Mouse (Mus musculus): Measurements from ENCODE around the gene Cggbp1. TPM values are rescaled to one million over a fixed set of nuclear protein-coding genes. Genes with fewer than 3 reads are reported as not detected.
"Not testable (repeated sequence)": the region's sequence is repeated elsewhere in the genome, so short reads cannot be mapped to it uniquely, and the experiment has no call there.

The Cggbp1 gene
- polyA plus RNA-seq, 1 experiment from 2014 or later, result 79.1 TPM

- not testable (repeated sequence) for H3K9me3 ChIP-seq (replicated peaks; ENCODE audit: control insufficient read depth, low read length); H3K36me3 ChIP-seq (ENCODE audit: control insufficient read depth, insufficient read depth, low read length); DNase-seq (ENCODE audit: low spot score); H3K9ac ChIP-seq (ENCODE audit: low read length); H3K4me1 ChIP-seq (ENCODE audit: control insufficient read depth, insufficient read depth, low read length); H3K27me3 ChIP-seq (replicated peaks; ENCODE audit: control insufficient read depth, insufficient read depth, low read length); ATAC-seq; H3K4me2 ChIP-seq (ENCODE audit: low read length); H3K4me3 ChIP-seq (ENCODE audit: low read depth, low read length); H3K27ac ChIP-seq (ENCODE audit: low read depth, low read length)
- 82% methylated on average over 8 of the region's 8 CpGs for WGBS
Observed at GRCm38 (mm10) chr16:64865841-64866240, 14.0 kb downstream of the Cggbp1 start.

- WGBS, result 66% methylated on average over 6 of the region's 6 CpGs
- H3K27me3 ChIP-seq (replicated peaks; ENCODE audit: control insufficient read depth, insufficient read depth, low read length), result no peaks in the 10 kb centered on the region
- no peak overlapping the region for H3K9ac ChIP-seq (ENCODE audit: low read length)
- H3K9me3 ChIP-seq (replicated peaks; ENCODE audit: control insufficient read depth, low read length), result no peaks in the 10 kb centered on the region
- H3K4me1 ChIP-seq (ENCODE audit: control insufficient read depth, insufficient read depth, low read length), result no peaks in the 10 kb centered on the region
- no peak overlapping the region for H3K27ac ChIP-seq (ENCODE audit: low read depth, low read length)
- DNase-seq (ENCODE audit: low spot score) (no peak), ATAC-seq (no peak)
- no peak overlapping the region for H3K4me3 ChIP-seq (ENCODE audit: low read depth, low read length)
- H3K4me2 ChIP-seq (ENCODE audit: low read length), result no peak overlapping the region
- H3K36me3 ChIP-seq (ENCODE audit: control insufficient read depth, insufficient read depth, low read length), result no peaks in the 10 kb centered on the region
Observed at GRCm38 (mm10) chr16:64868613-64869012, 16.8 kb downstream of the Cggbp1 start.

- no peak for ATAC-seq
- no peak for DNase-seq (ENCODE audit: low spot score)
- no peaks in the 10 kb centered on the region for H3K4me1 ChIP-seq (ENCODE audit: control insufficient read depth, insufficient read depth, low read length)
- no peaks in the 10 kb centered on the region for H3K27me3 ChIP-seq (replicated peaks; ENCODE audit: control insufficient read depth, insufficient read depth, low read length)
- no peak overlapping the region for H3K4me2 ChIP-seq (ENCODE audit: low read length)
- no peak overlapping the region for H3K4me3 ChIP-seq (ENCODE audit: low read depth, low read length)
- no peak overlapping the region for H3K27ac ChIP-seq (ENCODE audit: low read depth, low read length)
- no peaks in the 10 kb centered on the region for H3K9me3 ChIP-seq (replicated peaks; ENCODE audit: control insufficient read depth, low read length)
- no peaks in the 10 kb centered on the region for H3K36me3 ChIP-seq (ENCODE audit: control insufficient read depth, insufficient read depth, low read length)
- no peak overlapping the region for H3K9ac ChIP-seq (ENCODE audit: low read length)
- 84% methylated on average over 2 of the region's 2 CpGs for WGBS
Observed at GRCm38 (mm10) chr16:64869621-64870020, 17.8 kb downstream of the Cggbp1 start.

- Histone ChIP-seq H3K9me3 (replicated peaks; ENCODE audit: control insufficient read depth, low read length) (no peaks in the 10 kb centered on the region), H3K4me2 (ENCODE audit: low read length) (no peak overlapping the region), H3K27ac (ENCODE audit: low read depth, low read length) (no peak overlapping the region), H3K27me3 (replicated peaks; ENCODE audit: control insufficient read depth, insufficient read depth, low read length) (no peaks in the 10 kb centered on the region), H3K9ac (ENCODE audit: low read length) (no peak overlapping the region), H3K4me1 (ENCODE audit: control insufficient read depth, insufficient read depth, low read length) (no peaks in the 10 kb centered on the region), H3K4me3 (ENCODE audit: low read depth, low read length) (no peak overlapping the region), H3K36me3 (ENCODE audit: control insufficient read depth, insufficient read depth, low read length) (no peaks in the 10 kb centered on the region)
- ATAC-seq, result no peak
- DNase-seq (ENCODE audit: low spot score), result peak; percentile 45
- whole genome bisulfite sequencing, result 30% methylated on average over 3 of the region's 3 CpGs
Observed at GRCm38 (mm10) chr16:64872296-64872695, 20.5 kb downstream of the Cggbp1 start.

GRCm38 (mm10) chr16:64872841-64873240, 21.0 kb downstream of the Cggbp1 start:
- Histone ChIP-seq H3K9me3 (replicated peaks; ENCODE audit: control insufficient read depth, low read length) (no peaks in the 10 kb centered on the region), H3K4me2 (ENCODE audit: low read length) (peak overlapping the region; percentile 72), H3K27ac (ENCODE audit: low read depth, low read length) (no peak overlapping the region), H3K4me1 (ENCODE audit: control insufficient read depth, insufficient read depth, low read length) (no peaks in the 10 kb centered on the region), H3K9ac (ENCODE audit: low read length) (no peak overlapping the region), H3K27me3 (replicated peaks; ENCODE audit: control insufficient read depth, insufficient read depth, low read length) (no peaks in the 10 kb centered on the region), H3K4me3 (ENCODE audit: low read depth, low read length) (0 out of 2 replicates have a peak overlapping the region, but pooled peaks have one; percentile 54), H3K36me3 (ENCODE audit: control insufficient read depth, insufficient read depth, low read length) (no peaks in the 10 kb centered on the region)
- WGBS, result 11% methylated on average over 7 of the region's 7 CpGs
- ATAC-seq, result no peak
- peak; percentile 28 for DNase-seq (ENCODE audit: low spot score)

- WGBS, result 4% methylated on average over 29 of the region's 29 CpGs
- Histone ChIP-seq H3K4me1 (ENCODE audit: control insufficient read depth, insufficient read depth, low read length) (no peaks in the 10 kb centered on the region), H3K4me3 (ENCODE audit: low read depth, low read length) (peak overlapping the region; percentile 54), H3K4me2 (ENCODE audit: low read length) (peak overlapping the region; percentile 72), H3K27me3 (replicated peaks; ENCODE audit: control insufficient read depth, insufficient read depth, low read length) (no peaks in the 10 kb centered on the region), H3K36me3 (ENCODE audit: control insufficient read depth, insufficient read depth, low read length) (no peaks in the 10 kb centered on the region), H3K27ac (ENCODE audit: low read depth, low read length) (peak overlapping the region; percentile 23; the same call in 1 of the 2 replicates), H3K9me3 (replicated peaks; ENCODE audit: control insufficient read depth, low read length) (no peaks in the 10 kb centered on the region), H3K9ac (ENCODE audit: low read length) (peak overlapping the region; percentile 59)
- DNase-seq (ENCODE audit: low spot score), result peak; percentile 84
- ATAC-seq, result peak; percentile 94
Observed at GRCm38 (mm10) chr16:64873416-64874305, 21.9 kb downstream of the Cggbp1 start.

- Histone ChIP-seq H3K9ac (ENCODE audit: low read length) (no peak overlapping the region), H3K36me3 (ENCODE audit: control insufficient read depth, insufficient read depth, low read length) (no peaks in the 10 kb centered on the region), H3K27ac (ENCODE audit: low read depth, low read length) (no peak overlapping the region), H3K4me2 (ENCODE audit: low read length) (no peak overlapping the region), H3K9me3 (replicated peaks; ENCODE audit: control insufficient read depth, low read length) (no peaks in the 10 kb centered on the region), H3K4me3 (ENCODE audit: low read depth, low read length) (no peak overlapping the region), H3K27me3 (replicated peaks; ENCODE audit: control insufficient read depth, insufficient read depth, low read length) (no peaks in the 10 kb centered on the region), H3K4me1 (ENCODE audit: control insufficient read depth, insufficient read depth, low read length) (no peaks in the 10 kb centered on the region)
- no peak for ATAC-seq
- 94% methylated on average over 10 of the region's 10 CpGs for WGBS
- no peak for DNase-seq (ENCODE audit: low spot score)
Observed at GRCm38 (mm10) chr16:64875384-64875783, 23.6 kb downstream of the Cggbp1 start.

- Histone ChIP-seq H3K4me2 (ENCODE audit: low read length) (no peak overlapping the region), H3K27ac (ENCODE audit: low read depth, low read length) (no peak overlapping the region), H3K4me1 (ENCODE audit: control insufficient read depth, insufficient read depth, low read length) (no peaks in the 10 kb centered on the region), H3K36me3 (ENCODE audit: control insufficient read depth, insufficient read depth, low read length) (no peaks in the 10 kb centered on the region), H3K4me3 (ENCODE audit: low read depth, low read length) (no peak overlapping the region), H3K27me3 (replicated peaks; ENCODE audit: control insufficient read depth, insufficient read depth, low read length) (no peaks in the 10 kb centered on the region), H3K9ac (ENCODE audit: low read length) (no peak overlapping the region), H3K9me3 (replicated peaks; ENCODE audit: control insufficient read depth, low read length) (no peaks in the 10 kb centered on the region)
- no peak for DNase-seq (ENCODE audit: low spot score)
- ATAC-seq, result no peak
- 88% methylated on average over 1 of the region's 1 CpGs for WGBS
Observed at GRCm38 (mm10) chr16:64875822-64876221, 24.0 kb downstream of the Cggbp1 start.

- DNase-seq (ENCODE audit: low spot score), result no peak
- Histone ChIP-seq H3K4me1 (ENCODE audit: control insufficient read depth, insufficient read depth, low read length) (no peaks in the 10 kb centered on the region), H3K36me3 (ENCODE audit: control insufficient read depth, insufficient read depth, low read length) (no peaks in the 10 kb centered on the region), H3K9ac (ENCODE audit: low read length) (no peak overlapping the region), H3K4me3 (ENCODE audit: low read depth, low read length) (no peak overlapping the region), H3K4me2 (ENCODE audit: low read length) (no peak overlapping the region), H3K9me3 (replicated peaks; ENCODE audit: control insufficient read depth, low read length) (no peaks in the 10 kb centered on the region), H3K27ac (ENCODE audit: low read depth, low read length) (no peak overlapping the region), H3K27me3 (replicated peaks; ENCODE audit: control insufficient read depth, insufficient read depth, low read length) (no peaks in the 10 kb centered on the region)
- no peak for ATAC-seq
- 69% methylated on average over 4 of the region's 4 CpGs for WGBS
Observed at GRCm38 (mm10) chr16:64876631-64877265, 25.0 kb downstream of the Cggbp1 start.
